Mouse (Mus musculus) small intestine, adult 2 months (tissue): Measurements from ENCODE around the gene C2. TPM values are rescaled to one million over a fixed set of nuclear protein-coding genes. Genes with fewer than 3 reads are reported as not detected.
"Not testable (repeated sequence)": the region's sequence is repeated elsewhere in the genome, so short reads cannot be mapped to it uniquely, and the experiment has no call there.

Source experiments
- H3K27ac ChIP-seq: fragments of 200-500 bp; 2 replicates; pipeline ENCODE4 v1.5.1; 2012; ENCODE audit warnings: low read depth, low read length, control low read depth, inconsistent platforms; ENCODE audit not compliant: insufficient read depth
- H3K27me3 ChIP-seq: fragments of 200-500 bp; 2 replicates; pipeline ENCODE4 v1.6.1; 2012; ENCODE audit warnings: mild to moderate bottlenecking, moderate library complexity, low read length, inconsistent platforms; ENCODE audit not compliant: control insufficient read depth, insufficient read depth
- H3K36me3 ChIP-seq: fragments of 200-500 bp; 2 replicates; pipeline ENCODE4 v1.6.1; 2012; ENCODE audit warnings: mild to moderate bottlenecking, low read length, control low read depth, inconsistent platforms; ENCODE audit not compliant: control insufficient read depth, insufficient read depth
- H3K4me1 ChIP-seq: fragments of 200-500 bp; 2 replicates; pipeline ENCODE4 v1.6.1; 2012; ENCODE audit warnings: low read length, inconsistent platforms, mixed read lengths; ENCODE audit not compliant: control insufficient read depth, insufficient read depth, insufficient read length
- H3K4me3 ChIP-seq: fragments of 200-500 bp; 2 replicates; pipeline ENCODE4 v1.5.1; 2012; ENCODE audit warnings: low read depth, mild to moderate bottlenecking, control low read depth, inconsistent platforms, low read length, moderate library complexity
- CTCF ChIP-seq: fragments of 200-500 bp; IDR thresholded peaks from 2 replicates; pipeline ENCODE4 v1.5.1; 2012; ENCODE audit warnings: low read depth, mild to moderate bottlenecking, control low read depth, inconsistent platforms, low read length, moderate library complexity, mixed read lengths; ENCODE audit not compliant: insufficient replicate concordance, insufficient read length; ENCODE audit errors: extremely low read depth
- POLR2A ChIP-seq: fragments of 200-500 bp; IDR thresholded peaks from 2 replicates; pipeline ENCODE4 v1.6.1; 2012; ENCODE audit warnings: low read depth, mild to moderate bottlenecking, control low read depth, inconsistent platforms, low read length, moderate library complexity
- WGBS: fragments of 180-500 bp; shearing (Covaris S2); methylation state at CpG from one replicate; pipeline ENCODE4 v1.1.7; 2018; 5-methylcytosine and 5-hydroxymethylcytosine counted together
- polyA plus RNA-seq: library from polyadenylated mRNA; depleted of rRNA; stranded (reverse); fragments of >200 nt; gene quantifications from 2 replicates; pipeline ENCODE4 v1.2.3, GENCODE M21; 2012

C2 gene
- polyA plus RNA-seq, 1 experiment: 10.6 TPM

DNA sequence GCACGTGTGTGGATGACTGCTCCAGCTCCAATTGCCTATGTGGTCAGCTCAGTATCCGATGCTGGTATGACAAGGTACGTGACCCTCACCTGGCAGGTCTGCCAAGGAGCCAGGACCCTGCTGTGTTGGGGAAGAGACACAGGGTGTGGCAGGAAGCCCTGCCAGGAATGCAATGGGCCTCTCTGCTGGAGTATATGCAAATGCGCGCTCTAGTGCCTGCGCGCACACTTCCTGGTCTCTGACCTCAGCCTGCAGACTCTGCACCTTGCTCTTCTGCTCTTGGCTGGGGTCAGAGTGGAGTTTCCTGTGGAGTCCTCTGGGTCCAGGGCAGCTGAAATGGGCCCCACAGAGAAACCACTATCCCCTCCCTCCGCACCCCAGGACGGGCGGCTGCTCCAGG, 12.9 kb upstream of the C2 start:
- Histone ChIP-seq H3K27ac (peak overlapping the region; percentile 76), H3K36me3 (peaks cover 71% of the 10 kb centered on the region), H3K4me1 (peaks cover 22% of the 10 kb centered on the region), H3K4me3 (peak overlapping the region; percentile 7; the same call in 1 of the 2 replicates), H3K27me3 (no peaks in the 10 kb centered on the region)
- TF ChIP-seq POLR2A (no peak), CTCF (no peak)
- WGBS: 36% methylated on average over 10 of the region's 10 CpGs

GRCm38 (mm10) chr17:34902895-34903294, 4.8 kb upstream of the C2 start:
- Histone ChIP-seq H3K36me3 (peaks cover 58% of the 10 kb centered on the region), H3K4me1 (no peaks in the 10 kb centered on the region; the same call in 1 of the 2 replicates), H3K4me3 (no peak overlapping the region), H3K27me3 (no peaks in the 10 kb centered on the region), H3K27ac (no peak overlapping the region)
- WGBS: 89% methylated on average over 9 of the region's 9 CpGs
- TF ChIP-seq CTCF: no peak
- no peak for TF ChIP-seq POLR2A

GRCm38 (mm10) chr17:34901948-34902347, 3.9 kb upstream of the C2 start:
- H3K27ac ChIP-seq, H3K27me3 ChIP-seq, H3K4me3 ChIP-seq, H3K4me1 ChIP-seq: not testable (repeated sequence)
- peaks cover 48% of the 10 kb centered on the region for H3K36me3 ChIP-seq
- WGBS: 85% methylated on average over 9 of the region's 10 CpGs

DNA sequence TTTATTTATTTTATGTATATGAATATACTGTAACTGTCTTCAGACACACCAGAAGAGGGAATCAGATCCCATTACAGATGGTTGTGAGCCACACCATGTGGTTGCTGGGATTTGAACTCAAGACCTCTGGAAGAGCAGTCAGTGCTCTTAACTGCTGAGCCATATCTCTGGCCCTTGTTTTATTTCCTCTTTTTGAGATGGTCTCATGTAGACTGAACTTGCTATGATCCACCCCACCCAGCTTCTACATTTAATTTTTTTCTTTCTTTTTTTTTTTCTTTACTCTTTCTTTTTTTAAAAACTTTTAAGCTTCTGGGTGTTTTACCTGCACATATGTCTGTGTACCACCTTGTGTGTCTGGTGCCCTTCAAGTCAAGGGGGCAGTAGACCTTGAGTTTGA, 2.8 kb upstream of the C2 start:
- peaks cover 37% of the 10 kb centered on the region for H3K36me3 ChIP-seq
- H3K27ac ChIP-seq, H3K27me3 ChIP-seq, H3K4me3 ChIP-seq, H3K4me1 ChIP-seq: not testable (repeated sequence)

- Histone ChIP-seq H3K27me3 (no peaks in the 10 kb centered on the region), H3K27ac (peak overlapping the region; percentile 84), H3K4me3 (peak overlapping the region; percentile 79), H3K36me3 (peaks cover 28% of the 10 kb centered on the region), H3K4me1 (peaks cover 11% of the 10 kb centered on the region)
- TF ChIP-seq CTCF: no peak
- TF ChIP-seq POLR2A: no peak
- under 1% methylated on average over 5 of the region's 5 CpGs for WGBS
Measured at GRCm38 (mm10) chr17:34899890-34900243, 1.8 kb upstream of the C2 start.

- Histone ChIP-seq H3K4me3 (peak overlapping the region; percentile 79), H3K4me1 (peaks cover 12% of the 10 kb centered on the region), H3K36me3 (peaks cover 23% of the 10 kb centered on the region), H3K27me3 (no peaks in the 10 kb centered on the region), H3K27ac (peak overlapping the region; percentile 84)
- TF ChIP-seq POLR2A: no peak; the same call in 1 of the 2 replicates
- no peak for TF ChIP-seq CTCF
- 1% methylated on average over 42 of the region's 45 CpGs for WGBS
Measured at GRCm38 (mm10) chr17:34899053-34899889, 1.2 kb upstream of the C2 start.

- peaks cover 21% of the 10 kb centered on the region for H3K36me3 ChIP-seq
- TF ChIP-seq POLR2A (no peak), CTCF (no peak)
- peak overlapping the region; percentile 79 for H3K4me3 ChIP-seq
- WGBS: 1% methylated on average over 35 of the region's 47 CpGs
- peaks cover 12% of the 10 kb centered on the region for H3K4me1 ChIP-seq
- H3K27ac ChIP-seq: no peak overlapping the region
- no peaks in the 10 kb centered on the region for H3K27me3 ChIP-seq
Measured at GRCm38 (mm10) chr17:34898706-34899052, 614 bp upstream of the C2 start.

DNA sequence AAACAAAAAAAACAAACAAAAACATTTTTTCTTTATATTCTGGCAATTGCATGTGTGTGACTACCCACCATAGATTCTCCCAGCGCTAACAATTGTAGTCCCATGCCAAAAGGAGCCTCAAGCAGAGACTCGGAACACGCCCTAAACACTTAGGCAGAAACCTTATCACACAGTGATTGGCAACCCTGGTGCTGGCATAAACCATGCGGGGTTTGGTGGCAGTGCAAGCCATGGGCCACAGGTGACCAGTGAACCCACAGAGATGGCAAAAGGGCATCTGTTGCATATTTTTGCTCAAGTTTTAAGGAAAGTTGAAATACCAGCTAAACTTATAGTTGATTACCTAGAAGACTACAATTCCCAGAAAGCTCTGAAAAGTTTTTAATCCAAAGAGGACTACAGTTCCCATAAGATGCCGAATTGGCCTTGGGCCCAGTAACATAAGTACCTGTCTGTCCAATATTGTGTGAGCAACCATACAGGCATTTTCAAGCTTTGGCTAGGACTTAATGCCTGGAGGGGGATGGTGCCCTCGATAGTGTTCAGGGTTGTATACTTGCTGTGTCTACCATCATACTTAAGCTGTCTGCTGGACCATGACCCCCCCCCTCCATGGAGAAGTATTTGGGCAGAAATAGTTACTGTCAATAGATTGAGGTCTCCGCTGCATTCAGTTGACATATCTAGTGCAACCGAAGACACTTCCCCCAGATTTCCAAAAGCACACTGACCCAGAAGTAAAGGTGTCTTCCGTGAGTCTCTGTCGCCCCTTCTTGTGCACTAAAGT, 499 bp downstream of the C2 start:
- peak overlapping the region; percentile 96 for H3K27ac ChIP-seq
- WGBS: 7% methylated on average over 10 of the region's 10 CpGs
- TF ChIP-seq CTCF (no peak), POLR2A (no peak)

More for the DNA sequence above, 499 bp downstream of the C2 start:
- Histone ChIP-seq H3K27me3 (no peaks in the 10 kb centered on the region), H3K36me3 (peaks cover 9% of the 10 kb centered on the region), H3K4me1 (peaks cover 14% of the 10 kb centered on the region), H3K4me3 (peak overlapping the region; percentile 79)
